Mouse (Mus musculus): ENCODE data around the gene Pttg1ip.
A peak's percentile ranks its signal among the peaks of the same experiment; 100 is the strongest.

Pttg1ip gene

GRCm38 (mm10) chr10:77569973-77570658 is 11.4 kb upstream of the Pttg1ip start:
- no peak for DNase-seq

- no peak for DNase-seq
These were observed 9.3 kb upstream of the Pttg1ip start for GRCm38 (mm10) chr10:77572225-77572624.

GRCm38 (mm10) chr10:77573162-77573561 is 8.4 kb upstream of the Pttg1ip start:
- DNase-seq, result no peak

- no peak for DNase-seq
These were observed 1.2 kb upstream of the Pttg1ip start for GRCm38 (mm10) chr10:77580027-77580920.

GRCm38 (mm10) chr10:77581023-77581407 is 505 bp upstream of the Pttg1ip start:
- no peak for DNase-seq

GRCm38 (mm10) chr10:77582285-77582618 is 732 bp downstream of the Pttg1ip start:
- DNase-seq, result peak in 1 of 2 experiments; percentile 29

- no peak for DNase-seq
These were observed 2.4 kb downstream of the Pttg1ip start for GRCm38 (mm10) chr10:77583795-77584422.

- no peak for DNase-seq
These were observed 5.1 kb downstream of the Pttg1ip start for GRCm38 (mm10) chr10:77586637-77587036.

- no peak for DNase-seq
These were observed 5.7 kb downstream of the Pttg1ip start for GRCm38 (mm10) chr10:77587091-77587775.

- no peak for DNase-seq
These were observed 6.5 kb downstream of the Pttg1ip start for GRCm38 (mm10) chr10:77588036-77588435.

GRCm38 (mm10) chr10:77589117-77589516 is 7.6 kb downstream of the Pttg1ip start:
- no peak for DNase-seq

GRCm38 (mm10) chr10:77589749-77590148 is 8.2 kb downstream of the Pttg1ip start:
- DNase-seq, result no peak

GRCm38 (mm10) chr10:77590812-77591211 is 9.3 kb downstream of the Pttg1ip start:
- DNase-seq, result peak; percentile 70 to 73

- DNase-seq, result no peak
These were observed 10.0 kb downstream of the Pttg1ip start for GRCm38 (mm10) chr10:77591546-77591945.

- no peak for DNase-seq
These were observed 14.5 kb downstream of the Pttg1ip start for GRCm38 (mm10) chr10:77596060-77596459.

GRCm38 (mm10) chr10:77603021-77603420 is 21.5 kb downstream of the Pttg1ip start:
- DNase-seq, result no peak

GRCm38 (mm10) chr10:77604111-77604510 is 22.6 kb downstream of the Pttg1ip start:
- no peak for DNase-seq

GRCm38 (mm10) chr10:77604958-77605357 is 23.4 kb downstream of the Pttg1ip start:
- no peak for DNase-seq

GRCm38 (mm10) chr10:77605368-77605767 is 23.8 kb downstream of the Pttg1ip start:
- peak; percentile 39 to 44 for DNase-seq

- peak; percentile 93 to 95 for DNase-seq
These were observed 24.6 kb downstream of the Pttg1ip start, which contains the start of the genes Sumo3 and Gm49325 for GRCm38 (mm10) chr10:77605908-77606826. Gene Sumo3, plus strand, starts transcription at chr10:77606097. Gene Gm49325, plus strand, starts transcription at chr10:77606197.

GRCm38 (mm10) chr10:77606855-77607254 is 25.3 kb downstream of the Pttg1ip start:
- DNase-seq, result no peak

- DNase-seq, result no peak
These were observed 25.9 kb downstream of the Pttg1ip start for GRCm38 (mm10) chr10:77607441-77607840.
